Mouse (Mus musculus): ENCODE results near the gene Bend4. TPM values are rescaled to one million over a fixed set of nuclear protein-coding genes. Genes with fewer than 3 reads are reported as not detected.

The Bend4 gene
- under 1 TPM; 0.28 to 0.39 TPM for polyA plus RNA-seq (2017; shearing (Covaris generic))

DNA sequence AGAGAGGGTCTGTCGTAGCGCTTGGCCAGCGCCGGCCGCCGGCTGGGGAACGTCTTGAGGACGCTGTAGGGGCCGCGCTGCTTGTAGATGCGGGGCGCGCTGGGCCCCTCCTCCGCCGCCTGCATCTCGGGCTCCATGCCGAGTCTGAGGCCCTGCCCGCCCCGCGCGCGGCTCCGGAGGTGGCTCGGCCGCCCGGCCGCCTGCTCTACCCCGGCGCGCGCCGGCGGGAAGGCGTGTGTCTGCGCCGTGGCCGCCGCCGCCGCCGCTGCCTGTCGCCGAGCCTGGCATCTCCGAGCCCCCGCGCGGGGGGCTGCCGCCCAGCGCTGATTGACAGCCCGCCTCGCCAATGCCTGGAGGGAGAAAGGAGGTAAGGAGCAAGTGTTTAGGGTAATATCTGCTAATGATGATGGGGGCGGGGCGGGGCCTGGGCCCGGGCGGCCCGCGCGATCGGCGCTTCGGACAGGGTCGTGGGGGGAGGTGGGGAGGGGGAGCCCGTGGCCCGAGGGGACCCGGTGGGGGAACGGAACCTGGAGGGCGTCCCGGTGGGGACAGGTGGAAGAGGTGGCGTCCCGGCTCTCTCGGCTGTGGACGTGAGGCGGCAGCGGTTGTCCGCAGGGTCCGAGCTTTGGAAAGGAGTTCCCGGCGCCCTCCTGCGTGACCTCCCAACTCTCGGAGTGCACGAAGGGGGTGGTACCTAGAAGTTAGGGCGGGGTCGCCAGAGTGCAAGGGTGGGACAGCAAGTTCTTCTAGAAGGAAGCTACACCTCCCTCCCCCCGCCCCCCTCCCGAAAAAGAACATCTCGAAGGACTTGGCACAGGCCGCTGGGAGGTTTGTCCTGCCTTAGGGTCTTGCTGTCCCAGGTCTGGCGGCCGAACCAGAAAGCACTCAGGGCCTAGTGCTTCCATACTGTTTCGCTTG is at the start of gene Bend4:
Bend4 (minus strand) TSS at position 868 of the 918 bp plus-strand sequence.

Other genes starting within 250 kb of the Bend4 start
- 100 to 1,000 TPM in 1 of 2 experiments, 10 to 100 TPM in 1; 94.2 to 103 TPM for gene Tmem33, start 167.7 kb downstream of the Bend4 start, polyA plus RNA-seq (2017; shearing (Covaris generic))
- 10 to 100 TPM; 70.7 to 87.1 TPM for gene Slc30a9, start 121.4 kb downstream of the Bend4 start, polyA plus RNA-seq (2017; shearing (Covaris generic))
- under 1 TPM; 0.19 to 0.39 TPM for gene Shisa3, start 179.6 kb upstream of the Bend4 start, polyA plus RNA-seq (2017; shearing (Covaris generic))

Measured in inflammation-experienced regulatory T-cells (primary cell).